Mouse (Mus musculus): ENCODE results near the gene Smarcd1. TPM values are rescaled to one million over a fixed set of nuclear protein-coding genes. Genes with fewer than 3 reads are reported as not detected.
A peak's percentile ranks its signal among the peaks of the same experiment; 100 is the strongest.
"Not testable (repeated sequence)": the region's sequence is repeated elsewhere in the genome, so short reads cannot be mapped to it uniquely, and the experiment has no call there.

The Smarcd1 gene
- total and polyA plus RNA-seq, 3 experiments: 12.0 to 69.1 (median 43.3) TPM

GRCm38 (mm10) chr15:99698533-99699085, 3.3 kb upstream of the Smarcd1 start:
- H3K4me1 ChIP-seq (ENCODE audit: insufficient read depth, low read depth, low read length): peaks cover 38% of the 10 kb centered on the region
- DNase-seq (ENCODE audit: low spot score) (no peak), ATAC-seq (ENCODE audit: extremely low read depth, insufficient number of reproducible peaks, low FRiP score, poor library complexity, severe bottlenecking) (no peak)
- H3K9me3 ChIP-seq (replicated peaks): no peaks in the 10 kb centered on the region
- peaks cover 29% of the 10 kb centered on the region for H3K27me3 ChIP-seq (ENCODE audit: insufficient read depth, low read length)
- TF ChIP-seq TAL1 (conservative IDR thresholded peaks at IDR 0.05; ENCODE audit: low read depth, low read length) (no peak), CTCF (IDR thresholded peaks at IDR 0.05; ENCODE audit: low read depth, low read length) (no peak), POLR2AphosphoS5 (IDR thresholded peaks at IDR 0.05; ENCODE audit: insufficient replicate concordance, low read depth, low read length) (no peak)
- H3K36me3 ChIP-seq (replicated peaks): peaks cover 8% of the 10 kb centered on the region
- peak overlapping the region; percentile 21; the same call in 1 of the 2 replicates for H3K4me3 ChIP-seq (ENCODE audit: low read depth, low read length)

- peaks cover 21% of the 10 kb centered on the region for H3K27me3 ChIP-seq (ENCODE audit: insufficient read depth, low read length)
- ATAC-seq (ENCODE audit: extremely low read depth, insufficient number of reproducible peaks, low FRiP score, poor library complexity, severe bottlenecking): no peak
These were observed 2.2 kb upstream of the Smarcd1 start for GRCm38 (mm10) chr15:99699715-99700114.

GRCm38 (mm10) chr15:99700219-99701106, 1.5 kb upstream of the Smarcd1 start:
- Histone ChIP-seq H3K27me3 (ENCODE audit: insufficient read depth, low read length) (peaks cover 15% of the 10 kb centered on the region), H3K4me3 (ENCODE audit: low read depth, low read length) (no peak overlapping the region; the same call in 1 of the 2 replicates), H3K4me1 (ENCODE audit: insufficient read depth, low read depth, low read length) (peaks cover 38% of the 10 kb centered on the region), H3K36me3 (replicated peaks) (peaks cover 25% of the 10 kb centered on the region), H3K9me3 (replicated peaks) (no peaks in the 10 kb centered on the region)
- ATAC-seq (ENCODE audit: extremely low read depth, insufficient number of reproducible peaks, low FRiP score, poor library complexity, severe bottlenecking) (no peak), DNase-seq (ENCODE audit: low spot score) (no peak)
- no peak for TF ChIP-seq CTCF (IDR thresholded peaks at IDR 0.05; ENCODE audit: low read depth, low read length)
- TF ChIP-seq GATA2 (IDR thresholded peaks at IDR 0.05; ENCODE audit: borderline replicate concordance, low read depth, low read length): no peak
- TF ChIP-seq GATA1 (IDR thresholded peaks at IDR 0.05; ENCODE audit: borderline replicate concordance, low read length): no peak
- TF ChIP-seq TAL1 (conservative IDR thresholded peaks at IDR 0.05; ENCODE audit: low read depth, low read length): no peak
- no peak for TF ChIP-seq POLR2AphosphoS5 (IDR thresholded peaks at IDR 0.05; ENCODE audit: insufficient replicate concordance, low read depth, low read length)

More at GRCm38 (mm10) chr15:99699715-99700114, 2.2 kb upstream of the Smarcd1 start:
- no peak for DNase-seq (ENCODE audit: low spot score)
- no peak for TF ChIP-seq CTCF (IDR thresholded peaks at IDR 0.05; ENCODE audit: low read depth, low read length)
- no peak for TF ChIP-seq GATA2 (IDR thresholded peaks at IDR 0.05; ENCODE audit: borderline replicate concordance, low read depth, low read length)
- TF ChIP-seq TAL1 (conservative IDR thresholded peaks at IDR 0.05; ENCODE audit: low read depth, low read length): no peak
- TF ChIP-seq POLR2AphosphoS5 (IDR thresholded peaks at IDR 0.05; ENCODE audit: insufficient replicate concordance, low read depth, low read length): no peak
- no peak for TF ChIP-seq GATA1 (IDR thresholded peaks at IDR 0.05; ENCODE audit: borderline replicate concordance, low read length)
- peaks cover 38% of the 10 kb centered on the region for H3K4me1 ChIP-seq (ENCODE audit: insufficient read depth, low read depth, low read length)
- peaks cover 19% of the 10 kb centered on the region for H3K36me3 ChIP-seq (replicated peaks)
- no peak overlapping the region for H3K4me3 ChIP-seq (ENCODE audit: low read depth, low read length)
- H3K9me3 ChIP-seq (replicated peaks): no peaks in the 10 kb centered on the region

GRCm38 (mm10) chr15:99701640-99701998, 310 bp upstream of the Smarcd1 start:
- not testable (repeated sequence) for H3K9me3 ChIP-seq (replicated peaks); DNase-seq (ENCODE audit: low spot score); H3K27me3 ChIP-seq (ENCODE audit: insufficient read depth, low read length); ATAC-seq (ENCODE audit: extremely low read depth, insufficient number of reproducible peaks, low FRiP score, poor library complexity, severe bottlenecking)
- peaks cover 38% of the 10 kb centered on the region for H3K4me1 ChIP-seq (ENCODE audit: insufficient read depth, low read depth, low read length)
- H3K36me3 ChIP-seq (replicated peaks): peaks cover 33% of the 10 kb centered on the region
- peak overlapping the region; percentile 77 for H3K4me3 ChIP-seq (ENCODE audit: low read depth, low read length)

GRCm38 (mm10) chr15:99703104-99703503, 1.2 kb downstream of the Smarcd1 start:
- no peak for ATAC-seq (ENCODE audit: extremely low read depth, insufficient number of reproducible peaks, low FRiP score, poor library complexity, severe bottlenecking)
- Histone ChIP-seq H3K4me3 (ENCODE audit: low read depth, low read length) (peak overlapping the region; percentile 17; the same call in 1 of the 2 replicates), H3K9me3 (replicated peaks) (peaks cover 5% of the 10 kb centered on the region; the same call in 1 of the 2 replicates), H3K27me3 (ENCODE audit: insufficient read depth, low read length) (no peaks in the 10 kb centered on the region), H3K36me3 (replicated peaks) (peaks cover 44% of the 10 kb centered on the region), H3K4me1 (ENCODE audit: insufficient read depth, low read depth, low read length) (peaks cover 38% of the 10 kb centered on the region)
- TF ChIP-seq CTCF (IDR thresholded peaks at IDR 0.05; ENCODE audit: low read depth, low read length) (no peak), GATA1 (IDR thresholded peaks at IDR 0.05; ENCODE audit: borderline replicate concordance, low read length) (no peak), POLR2AphosphoS5 (IDR thresholded peaks at IDR 0.05; ENCODE audit: insufficient replicate concordance, low read depth, low read length) (no peak), TAL1 (conservative IDR thresholded peaks at IDR 0.05; ENCODE audit: low read depth, low read length) (no peak), GATA2 (IDR thresholded peaks at IDR 0.05; ENCODE audit: borderline replicate concordance, low read depth, low read length) (no peak)
- DNase-seq (ENCODE audit: low spot score): no peak

GRCm38 (mm10) chr15:99703676-99704040, 1.7 kb downstream of the Smarcd1 start:
- Histone ChIP-seq H3K27me3 (ENCODE audit: insufficient read depth, low read length) (no peaks in the 10 kb centered on the region), H3K36me3 (replicated peaks) (peaks cover 49% of the 10 kb centered on the region), H3K4me3 (ENCODE audit: low read depth, low read length) (no peak overlapping the region), H3K4me1 (ENCODE audit: insufficient read depth, low read depth, low read length) (peaks cover 35% of the 10 kb centered on the region), H3K9me3 (replicated peaks) (peaks cover 6% of the 10 kb centered on the region; the same call in 1 of the 2 replicates)
- TF ChIP-seq POLR2AphosphoS5 (IDR thresholded peaks at IDR 0.05; ENCODE audit: insufficient replicate concordance, low read depth, low read length): no peak
- no peak for TF ChIP-seq CTCF (IDR thresholded peaks at IDR 0.05; ENCODE audit: low read depth, low read length)
- no peak for TF ChIP-seq TAL1 (conservative IDR thresholded peaks at IDR 0.05; ENCODE audit: low read depth, low read length)
- TF ChIP-seq GATA1 (IDR thresholded peaks at IDR 0.05; ENCODE audit: borderline replicate concordance, low read length): no peak
- no peak for TF ChIP-seq GATA2 (IDR thresholded peaks at IDR 0.05; ENCODE audit: borderline replicate concordance, low read depth, low read length)
- DNase-seq (ENCODE audit: low spot score) (no peak), ATAC-seq (ENCODE audit: extremely low read depth, insufficient number of reproducible peaks, low FRiP score, poor library complexity, severe bottlenecking) (no peak)
